Mouse (Mus musculus) heart, adult 2 months (tissue): ENCODE data around the gene Bdkrb1.

Experiments
- CTCF ChIP-seq: fragments of 200-600 bp; IDR thresholded peaks from 2 replicates; pipeline ENCODE4 v1.8.1; 2022; ENCODE audit warnings: antibody characterized with exemption, mild to moderate bottlenecking, moderate library complexity
- EP300 ChIP-seq: fragments of 200-500 bp; IDR thresholded peaks from 2 replicates; pipeline ENCODE4 v1.6.1; 2011; ENCODE audit warnings: low read depth, low read length, control low read depth; ENCODE audit not compliant: insufficient read depth

GRCm38 (mm10) chr12:105571867-105572266 lies 31.0 kb upstream of the Bdkrb1 start:
- TF ChIP-seq EP300 (no peak), CTCF (no peak)
